Mouse (Mus musculus) small intestine, adult 10 weeks (tissue): Measurements from ENCODE around the gene C130079G13Rik. TPM values are rescaled to one million over a fixed set of nuclear protein-coding genes. Genes with fewer than 3 reads are reported as not detected.

ENCODE experiments used
- polyA plus RNA-seq: library from polyadenylated mRNA; stranded (reverse); fragments of 350-450 nt; fragmentation: Illumina TruSeq; extraction: RNeasy Lipid Tissue Mini Kit (QIAGEN cat#74804); gene quantifications from one replicate; pipeline ENCODE4 v1.2.3, GENCODE M21; 2014; ENCODE audit warnings: low replicate concordance

The C130079G13Rik gene
- polyA plus RNA-seq = not detected

DNA sequence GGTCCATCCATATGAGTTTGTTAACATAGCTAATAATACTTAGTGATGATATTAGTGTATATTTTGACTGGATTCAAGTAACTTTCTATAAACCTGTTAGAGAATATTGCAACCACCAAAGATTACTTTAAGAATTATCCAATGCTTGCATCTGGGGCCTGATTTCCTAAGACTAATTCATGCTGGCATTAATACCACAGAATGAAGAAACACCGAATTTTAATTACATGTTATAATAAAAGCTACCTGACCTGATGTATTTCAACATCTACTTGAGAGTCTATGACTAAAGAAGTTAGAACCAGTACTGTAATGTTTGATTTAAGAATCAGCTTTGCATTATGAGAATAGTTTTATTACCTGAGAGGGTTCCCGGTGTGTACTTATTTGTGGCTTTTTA is at the start of gene C130079G13Rik:
TSS of gene C130079G13Rik (plus strand) at position 301 of the 400 bp plus-strand sequence.

Other genes starting within 250 kb of the C130079G13Rik start
- gene Gm5538, start 195.4 kb upstream of the C130079G13Rik start, polyA plus RNA-seq = not detected
- not detected for gene Gm8298, start 64.2 kb upstream of the C130079G13Rik start, polyA plus RNA-seq
- gene Aadacl2, start 81.5 kb downstream of the C130079G13Rik start, polyA plus RNA-seq = not detected
- 969 TPM for gene Aadac, start 100.5 kb downstream of the C130079G13Rik start, polyA plus RNA-seq
- 2.3 TPM for gene Sucnr1, start 156.7 kb downstream of the C130079G13Rik start, polyA plus RNA-seq